ENCODE assay signal across 18 mouse cellular contexts in genomic region chr11:32445135-32445534, GRCm38 (mm10).
"Had no signal": no experiment of that assay in that cellular context is flagged by ENCODE, and none has a peak within 500 bp of the region (broad histone marks: within the 10 kb centered on the region; RNA-seq: fewer than 3 reads in every experiment).

No protein-coding gene starts in this region.

- H3K4me3 ChIP-seq: midbrain, embryonic 10.5 days; midbrain, embryonic 12.5 days; myocyte; neural tube, embryonic 13.5 days; neural tube, embryonic 15.5 days had no signal

- H3K27ac ChIP-seq: midbrain, embryonic 10.5 days; midbrain, embryonic 12.5 days; neural tube, embryonic 13.5 days; neural tube, embryonic 15.5 days had no signal

- H3K4me1 ChIP-seq: midbrain, embryonic 10.5 days; midbrain, embryonic 12.5 days; neural tube, embryonic 13.5 days; neural tube, embryonic 15.5 days had no signal

- H3K36me3 ChIP-seq: midbrain, embryonic 10.5 days; midbrain, embryonic 12.5 days; neural tube, embryonic 13.5 days; neural tube, embryonic 15.5 days had no signal

- H3K9ac ChIP-seq: liver, postnatal 0 days; lung, embryonic 14.5 days; midbrain, embryonic 12.5 days; neural tube, embryonic 13.5 days; neural tube, embryonic 15.5 days had no signal

- H3K27me3 ChIP-seq: midbrain, embryonic 12.5 days; neural tube, embryonic 13.5 days; neural tube, embryonic 15.5 days had no signal

- H3K4me2 ChIP-seq: lung, embryonic 14.5 days; midbrain, embryonic 12.5 days; neural tube, embryonic 13.5 days; neural tube, embryonic 15.5 days had no signal

- H3K9me3 ChIP-seq: midbrain, embryonic 10.5 days; midbrain, embryonic 12.5 days; neural tube, embryonic 13.5 days; neural tube, embryonic 15.5 days had no signal

- ATAC-seq: liver, postnatal 0 days; midbrain, embryonic 16.5 days had no signal

- DNase-seq: liver, postnatal 0 days; lung, postnatal 10 days; lung, postnatal 4 days; midbrain, embryonic 14.5 days; retina, postnatal 1 day; right cerebral cortex, adult 18-20 months; right cerebral cortex, postnatal 25 days; right cerebral cortex, postnatal 4 days; spleen, adult 18-20 months; thymus, adult 18-20 months; thymus, postnatal 36 days had no signal
